Mouse (Mus musculus) ES-CJ7 (cell line): ENCODE data around the gene Klk4.

ENCODE experiments used
- DNase-seq: peaks from one replicate; pipeline ENCODE4 v3.0.0; 2011; ENCODE audit warnings: low read depth, low spot score

Klk4 gene

DNA sequence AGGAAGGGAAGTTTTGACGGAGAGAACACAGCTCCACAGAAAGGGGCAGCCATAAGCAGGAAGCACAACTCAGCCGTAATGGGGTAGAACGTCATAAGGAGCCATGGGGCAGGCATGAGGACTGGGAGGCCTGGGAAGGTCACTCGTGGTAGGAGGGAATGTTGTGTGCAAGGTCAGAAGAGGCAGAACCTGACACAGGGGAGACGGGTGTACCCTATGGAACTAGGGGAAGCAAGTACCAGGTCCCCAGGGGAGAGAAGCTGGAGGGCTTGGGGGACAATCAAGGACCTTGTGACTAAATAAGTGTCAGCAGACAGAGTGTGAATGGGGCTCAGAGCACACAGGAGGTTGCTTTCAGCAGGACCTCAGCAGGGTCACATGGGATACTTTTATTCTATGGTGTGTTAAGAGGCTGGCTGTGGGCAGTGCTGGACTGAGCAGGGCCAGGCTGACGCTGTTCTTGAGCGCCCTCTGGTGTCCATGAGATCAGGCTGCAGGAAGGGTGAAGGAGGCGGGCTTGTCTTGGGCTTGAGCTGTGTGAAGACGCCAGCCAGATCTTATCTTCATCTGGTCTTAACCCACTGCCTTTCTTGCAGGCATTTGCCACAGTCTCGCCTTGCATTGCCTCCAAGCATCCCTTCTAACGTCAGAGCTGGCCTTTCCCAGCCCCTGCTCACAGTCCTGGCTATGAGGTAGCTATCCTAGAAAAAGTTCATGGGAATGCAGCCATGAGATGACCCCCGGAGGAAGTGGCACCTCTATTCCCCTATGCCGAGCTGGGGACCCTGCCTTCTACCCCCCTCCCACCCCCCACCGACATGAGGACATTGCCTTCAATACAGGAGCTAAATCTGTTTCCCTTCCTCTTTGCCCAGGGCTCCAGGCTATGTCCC lies 38.8 kb downstream of the Klk4 start:
- DNase-seq: peak; percentile 70

DNA sequence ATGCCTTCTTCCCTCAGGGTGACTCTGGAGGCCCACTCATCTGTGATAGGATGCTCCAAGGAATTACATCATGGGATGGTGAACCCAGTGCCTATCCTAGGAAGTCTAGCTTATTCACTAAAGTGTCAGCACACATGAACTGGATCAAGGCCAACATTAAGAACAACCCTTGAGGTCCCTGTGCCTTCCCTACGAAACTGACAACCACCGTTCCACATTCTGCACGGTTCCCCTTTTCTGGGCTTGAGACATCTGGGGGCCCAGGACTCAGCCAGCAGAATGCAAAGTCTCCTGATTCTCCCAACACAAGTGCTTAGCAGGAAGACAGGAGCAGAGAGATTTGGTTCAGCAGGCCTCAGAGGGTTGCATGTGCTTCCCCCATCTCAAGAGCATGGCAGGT lies 39.6 kb downstream of the Klk4 start:
- DNase-seq: no peak

DNA sequence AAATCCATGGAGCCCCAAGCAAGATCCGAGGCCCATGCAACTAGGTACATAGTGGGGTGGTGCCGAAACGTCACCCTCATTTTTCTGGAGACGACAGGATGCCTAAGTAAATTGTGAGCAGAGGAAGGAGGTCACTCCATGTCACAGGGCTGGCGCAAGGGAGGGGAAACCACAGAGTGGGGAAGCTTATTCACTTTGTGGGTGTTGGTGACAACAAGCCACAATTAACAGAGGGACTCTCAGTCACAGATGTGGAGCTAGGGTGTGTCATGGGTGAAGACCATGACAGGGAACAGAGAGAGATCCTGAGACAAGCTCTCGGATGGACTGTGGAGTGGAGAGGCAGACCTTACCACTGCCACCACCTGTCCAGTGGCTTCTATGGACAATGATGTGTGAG lies 40.1 kb downstream of the Klk4 start:
- no peak for DNase-seq

DNA sequence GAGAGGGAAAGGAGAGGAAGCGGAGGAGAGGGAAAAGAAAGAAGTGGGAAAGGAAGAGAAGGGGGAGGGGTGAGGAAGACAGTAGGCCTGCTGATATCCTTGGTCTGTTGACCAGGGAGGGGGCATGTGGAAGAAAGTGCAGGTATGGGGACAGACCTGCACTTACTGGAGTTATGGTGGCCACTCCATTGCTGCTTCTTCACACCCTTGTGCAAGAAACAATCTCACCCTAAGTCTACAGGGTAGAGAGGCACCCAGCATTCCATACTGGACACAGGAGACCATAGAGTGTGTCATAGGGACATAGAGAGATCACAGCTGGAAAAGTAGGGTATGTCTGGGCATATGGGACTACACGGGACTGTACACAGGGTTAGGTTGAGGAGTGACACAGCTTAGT lies 41.0 kb downstream of the Klk4 start:
- no peak for DNase-seq

DNA sequence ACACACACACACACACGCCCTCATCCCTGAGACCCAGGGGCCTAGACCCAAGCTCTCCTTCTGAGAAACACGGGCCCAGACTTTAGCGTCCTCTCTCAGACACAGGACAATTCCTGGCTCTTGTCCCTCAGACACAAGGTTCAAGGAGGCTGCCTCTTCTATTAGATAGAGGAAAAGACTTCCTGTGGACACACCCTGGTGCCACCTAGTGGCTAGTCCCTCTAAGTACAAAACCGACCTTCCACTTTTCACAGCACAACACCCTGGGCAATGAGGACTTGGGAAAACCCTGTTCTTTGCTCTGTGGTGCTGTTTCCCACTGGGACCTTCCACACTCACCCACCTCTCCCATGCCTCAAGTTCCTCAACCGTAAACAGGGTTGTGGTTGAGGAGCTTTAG lies 45.0 kb downstream of the Klk4 start:
- peak; percentile 82 for DNase-seq

DNA sequence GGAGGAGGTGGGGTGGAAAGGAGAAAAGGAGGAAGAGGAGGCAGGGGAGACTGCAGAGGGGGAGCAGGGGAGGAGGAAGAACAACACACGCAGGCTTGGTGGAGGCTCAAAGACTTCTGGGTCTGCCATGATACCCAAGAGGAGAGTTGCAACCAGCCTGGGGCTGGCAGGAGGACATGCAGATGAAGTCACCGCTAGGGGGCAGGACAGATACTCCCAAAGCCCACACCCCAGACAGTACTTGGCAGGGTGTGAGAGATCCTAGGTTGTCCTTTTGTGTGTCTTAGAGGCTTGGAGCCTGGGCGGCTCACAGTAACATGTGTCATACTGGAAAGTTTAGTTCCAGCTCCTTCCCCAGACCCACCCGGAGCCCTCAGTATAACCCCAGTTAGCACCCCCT lies 47.6 kb downstream of the Klk4 start:
- DNase-seq: peak; percentile 76

DNA sequence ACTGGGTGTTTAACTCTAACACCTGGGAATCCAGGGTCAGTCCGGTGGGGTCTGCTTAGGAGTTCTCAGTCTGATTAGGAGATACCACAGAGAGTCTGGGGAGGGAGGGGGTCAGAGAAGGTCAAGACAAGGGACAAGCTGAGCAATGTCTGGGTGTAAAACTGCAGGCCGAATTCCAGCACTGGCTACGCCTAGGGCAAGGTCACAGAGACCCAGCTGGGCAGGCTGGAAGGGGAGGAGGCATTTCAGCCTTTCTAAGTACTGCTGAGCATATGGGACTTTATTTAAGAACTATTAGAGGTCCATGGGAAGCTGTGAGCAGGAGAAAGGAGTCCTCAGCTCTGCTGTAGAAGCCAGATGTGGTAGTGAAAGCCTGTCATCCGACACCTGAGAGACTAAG lies 51.4 kb downstream of the Klk4 start:
- DNase-seq: peak; percentile 71

DNA sequence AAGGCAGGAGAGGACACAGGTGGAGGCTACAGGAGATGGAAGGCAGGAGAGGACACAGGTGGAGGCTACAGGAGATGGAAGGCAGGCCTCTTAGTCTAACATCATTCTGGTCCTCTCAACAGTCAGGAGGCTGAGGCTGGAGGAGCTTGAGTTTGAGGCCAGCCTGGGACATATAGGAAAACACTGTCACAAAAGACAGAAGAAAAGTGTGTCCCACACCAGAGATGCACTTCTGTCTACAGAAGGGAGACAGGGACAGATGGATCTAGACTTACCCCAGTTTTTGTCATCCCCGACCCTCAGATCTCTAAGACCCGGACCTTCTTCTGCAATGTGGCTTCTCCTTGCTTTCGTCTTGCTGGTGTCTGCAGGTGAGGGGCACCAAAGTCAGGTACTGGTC lies 52.5 kb downstream of the Klk4 start, which contains the start of gene Klk15:
Gene Klk15 (plus strand): TSS at position 301 of the 400 bp plus-strand sequence.
- no peak for DNase-seq

DNA sequence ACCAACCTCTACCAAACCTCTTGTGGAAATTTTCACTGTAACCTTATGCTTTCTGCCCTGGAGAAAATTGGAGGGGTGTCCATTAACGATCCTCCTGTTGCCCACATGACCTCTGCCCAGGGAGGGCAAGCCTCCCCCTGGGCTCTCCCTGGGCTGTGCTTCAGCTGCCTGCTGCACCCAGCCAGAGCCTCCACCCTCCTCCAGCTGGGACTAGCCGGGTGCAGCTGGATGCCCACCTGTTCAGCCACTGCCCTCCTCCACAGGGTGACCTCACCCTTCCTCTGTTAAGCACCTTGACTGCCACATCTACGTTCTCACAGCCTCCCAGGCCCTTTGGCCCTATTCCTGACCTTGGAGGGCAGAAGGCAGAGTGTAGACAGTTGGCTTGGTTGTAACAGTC lies 53.8 kb downstream of the Klk4 start:
- DNase-seq: no peak
